Mouse (Mus musculus) kidney, postnatal 0 days (tissue): ENCODE measurements around the gene Kcnc1. TPM values are rescaled to one million over a fixed set of nuclear protein-coding genes. Genes with fewer than 3 reads are reported as not detected.

Source experiments
- ATAC-seq: fragments of 200-750 bp; cut with Nextera tagmentation; replicated peaks from 2 replicates; pipeline ENCODE4 v1.8.0; 2017; ENCODE audit warnings: low read depth, moderate number of reproducible peaks, moderate TSS enrichment, moderate library complexity; ENCODE audit not compliant: low FRiP score
- DNase-seq: peaks from one replicate; pipeline ENCODE4 v3.0.0-alpha.2; 2016; ENCODE audit warnings: low spot score
- H3K27ac ChIP-seq: fragments of 300-500 bp; sonication (generic); 2 replicates; pipeline ENCODE4 v1.5.1; 2014; ENCODE audit warnings: mild to moderate bottlenecking
- H3K27me3 ChIP-seq: fragments of 300-500 bp; sonication (generic); 2 replicates; pipeline ENCODE4 v1.6.1; 2014; ENCODE audit warnings: low read length, mixed read lengths; ENCODE audit not compliant: insufficient read depth
- H3K36me3 ChIP-seq: fragments of 300-500 bp; sonication (generic); 2 replicates; pipeline ENCODE4 v1.6.1; 2014; ENCODE audit warnings: low read length, mixed read lengths; ENCODE audit not compliant: insufficient read depth
- H3K4me1 ChIP-seq: fragments of 300-500 bp; sonication (generic); replicated peaks from 2 replicates; pipeline ENCODE4 v1.6.1; 2014; ENCODE audit warnings: antibody characterized with exemption, low read length, mixed read lengths; ENCODE audit not compliant: insufficient read depth
- H3K4me2 ChIP-seq: fragments of 300-500 bp; sonication (generic); 2 replicates; pipeline ENCODE4 v1.6.1; 2014; ENCODE audit warnings: mild to moderate bottlenecking, low read length, moderate library complexity, mixed read lengths
- H3K4me3 ChIP-seq: fragments of 300-500 bp; sonication (generic); replicated peaks from 2 replicates; pipeline ENCODE4 v1.5.1; 2014; ENCODE audit warnings: low read depth, low read length
- H3K9ac ChIP-seq: fragments of 300-500 bp; sonication (generic); 2 replicates; pipeline ENCODE4 v1.6.1; 2014; ENCODE audit warnings: low read depth, low read length
- H3K9me3 ChIP-seq: fragments of 300-500 bp; sonication (generic); replicated peaks from 2 replicates; pipeline ENCODE4 v1.6.1; 2016; ENCODE audit warnings: low read length, inconsistent platforms, mixed read lengths
- CTCF ChIP-seq: IDR thresholded peaks from 2 replicates; pipeline ENCODE4 v1.5.1; 2016; ENCODE audit warnings: antibody characterized with exemption, low read depth, mild to moderate bottlenecking, moderate library complexity
- WGBS: fragments of 180-500 bp; shearing (Covaris S2); extraction: QIAGEN DNeasy Blood & Tissue Kit; methylation state at CpG from one replicate; pipeline ENCODE4 v1.1.7; 2014; 5-methylcytosine and 5-hydroxymethylcytosine counted together
- polyA plus RNA-seq: library from polyadenylated mRNA; unstranded; fragments of >200 nt; fragmentation: Nextera tagmentation; extraction: Ambion mirVana; gene quantifications from 2 replicates; pipeline ENCODE4 v1.2.1, GENCODE M21; 2015

Gene Kcnc1
- polyA plus RNA-seq, 1 experiment from 2014 or later = 0.08 TPM

- WGBS = 83% methylated on average over 7 of the region's 7 CpGs
- Histone ChIP-seq H3K4me3 (no peak overlapping the region), H3K9ac (no peak overlapping the region), H3K27ac (no peak overlapping the region), H3K27me3 (no peaks in the 10 kb centered on the region), H3K4me2 (no peak overlapping the region), H3K4me1 (no peaks in the 10 kb centered on the region), H3K36me3 (no peaks in the 10 kb centered on the region), H3K9me3 (no peaks in the 10 kb centered on the region)
- TF ChIP-seq CTCF = no peak
- DNase-seq (no peak), ATAC-seq (no peak)
These were observed 8.5 kb downstream of the Kcnc1 start for GRCm38 (mm10) chr7:46404756-46405155.

- no peak overlapping the region for H3K4me3 ChIP-seq
- H3K9me3 ChIP-seq = no peaks in the 10 kb centered on the region
- no peaks in the 10 kb centered on the region for H3K4me1 ChIP-seq
- TF ChIP-seq CTCF = no peak
- no peaks in the 10 kb centered on the region for H3K36me3 ChIP-seq
- ATAC-seq (no peak), DNase-seq (no peak)
- H3K9ac ChIP-seq = no peak overlapping the region
- H3K27ac ChIP-seq = no peak overlapping the region
- WGBS = 73% methylated on average over 9 of the region's 9 CpGs
- no peak overlapping the region for H3K4me2 ChIP-seq
- no peaks in the 10 kb centered on the region for H3K27me3 ChIP-seq
These were observed 12.3 kb downstream of the Kcnc1 start for GRCm38 (mm10) chr7:46408606-46409005.

- no peaks in the 10 kb centered on the region for H3K36me3 ChIP-seq
- H3K4me2 ChIP-seq = no peak overlapping the region
- H3K9me3 ChIP-seq = no peaks in the 10 kb centered on the region
- WGBS = 19% methylated on average over 12 of the region's 12 CpGs
- ATAC-seq (peak; percentile 53), DNase-seq (peak; percentile 39)
- no peak overlapping the region for H3K27ac ChIP-seq
- H3K27me3 ChIP-seq = no peaks in the 10 kb centered on the region
- no peak for TF ChIP-seq CTCF
- no peak overlapping the region for H3K9ac ChIP-seq
- no peaks in the 10 kb centered on the region for H3K4me1 ChIP-seq
- no peak overlapping the region for H3K4me3 ChIP-seq
These were observed 13.0 kb downstream of the Kcnc1 start for GRCm38 (mm10) chr7:46409204-46409789.

- ATAC-seq (no peak), DNase-seq (no peak)
- H3K4me2 ChIP-seq = no peak overlapping the region
- H3K27me3 ChIP-seq = no peaks in the 10 kb centered on the region
- 56% methylated on average over 6 of the region's 6 CpGs for WGBS
- TF ChIP-seq CTCF = no peak
- no peak overlapping the region for H3K9ac ChIP-seq
- H3K9me3 ChIP-seq = no peaks in the 10 kb centered on the region
- no peak overlapping the region for H3K4me3 ChIP-seq
- no peak overlapping the region for H3K27ac ChIP-seq
- H3K36me3 ChIP-seq = no peaks in the 10 kb centered on the region
- no peaks in the 10 kb centered on the region for H3K4me1 ChIP-seq
These were observed 14.4 kb downstream of the Kcnc1 start for GRCm38 (mm10) chr7:46410727-46411126.

GRCm38 (mm10) chr7:46412823-46413222, 16.5 kb downstream of the Kcnc1 start:
- TF ChIP-seq CTCF = no peak
- Histone ChIP-seq H3K4me2 (no peak overlapping the region), H3K27me3 (no peaks in the 10 kb centered on the region), H3K27ac (no peak overlapping the region), H3K9ac (no peak overlapping the region), H3K4me1 (no peaks in the 10 kb centered on the region), H3K9me3 (no peaks in the 10 kb centered on the region), H3K36me3 (no peaks in the 10 kb centered on the region), H3K4me3 (no peak overlapping the region)
- 72% methylated on average over 5 of the region's 5 CpGs for WGBS
- DNase-seq (no peak), ATAC-seq (no peak)

- Histone ChIP-seq H3K4me2 (no peak overlapping the region), H3K4me3 (no peak overlapping the region), H3K27me3 (no peaks in the 10 kb centered on the region), H3K9ac (no peak overlapping the region), H3K36me3 (no peaks in the 10 kb centered on the region), H3K4me1 (no peaks in the 10 kb centered on the region), H3K27ac (no peak overlapping the region), H3K9me3 (no peaks in the 10 kb centered on the region)
- TF ChIP-seq CTCF = no peak
- 55% methylated on average over 6 of the region's 6 CpGs for WGBS
- no peak for DNase-seq
- ATAC-seq = no peak
These were observed 17.8 kb downstream of the Kcnc1 start for GRCm38 (mm10) chr7:46413959-46414725.
